Mouse (Mus musculus): ENCODE data around the gene Ikzf1. TPM values are rescaled to one million over a fixed set of nuclear protein-coding genes. Genes with fewer than 3 reads are reported as not detected.
A peak's percentile ranks its signal among the peaks of the same experiment; 100 is the strongest.

Gene Ikzf1
- polyA plus RNA-seq, 1 experiment from 2014 or later, result 28.3 TPM

GRCm38 (mm10) chr11:11708154-11708719 is 23.4 kb downstream of the Ikzf1 start:
- Histone ChIP-seq H3K9me3 (replicated peaks) (no peaks in the 10 kb centered on the region), H3K4me3 (replicated peaks) (no peak overlapping the region), H3K27me3 (no peaks in the 10 kb centered on the region), H3K4me1 (replicated peaks) (peaks cover 24% of the 10 kb centered on the region), H3K4me2 (no peak overlapping the region), H3K9ac (no peak overlapping the region), H3K27ac (peak overlapping the region; percentile 8; the same call in 1 of the 2 replicates), H3K36me3 (peaks cover 76% of the 10 kb centered on the region)
- WGBS (ENCODE audit: insufficient replicate concordance), result 83% methylated on average over 9 of the region's 9 CpGs
- no peak for ATAC-seq (ENCODE audit: low read depth)
- no peak for DNase-seq

- H3K9ac ChIP-seq, result no peak overlapping the region
- DNase-seq (no peak), ATAC-seq (ENCODE audit: low read depth) (no peak)
- 85% methylated on average over 6 of the region's 6 CpGs for WGBS (ENCODE audit: insufficient replicate concordance)
- no peak overlapping the region for H3K27ac ChIP-seq
- H3K27me3 ChIP-seq, result no peaks in the 10 kb centered on the region
- no peaks in the 10 kb centered on the region for H3K9me3 ChIP-seq (replicated peaks)
- H3K4me2 ChIP-seq, result no peak overlapping the region
- peaks cover 82% of the 10 kb centered on the region for H3K36me3 ChIP-seq
- H3K4me1 ChIP-seq (replicated peaks), result peaks cover 31% of the 10 kb centered on the region
- H3K4me3 ChIP-seq (replicated peaks), result no peak overlapping the region
These were observed 24.5 kb downstream of the Ikzf1 start for GRCm38 (mm10) chr11:11709311-11709710.

- no peak for ATAC-seq (ENCODE audit: low read depth)
- Histone ChIP-seq H3K27me3 (no peaks in the 10 kb centered on the region), H3K27ac (peak overlapping the region; percentile 30; the same call in 1 of the 2 replicates), H3K9ac (peak overlapping the region; percentile 9; the same call in 1 of the 2 replicates), H3K4me3 (replicated peaks) (no peak overlapping the region), H3K4me2 (no peak overlapping the region), H3K9me3 (replicated peaks) (no peaks in the 10 kb centered on the region), H3K4me1 (replicated peaks) (peaks cover 44% of the 10 kb centered on the region), H3K36me3 (peaks cover 85% of the 10 kb centered on the region)
- DNase-seq, result no peak
These were observed 25.9 kb downstream of the Ikzf1 start for GRCm38 (mm10) chr11:11710718-11711117.

- peaks cover 86% of the 10 kb centered on the region for H3K36me3 ChIP-seq
- 33% methylated on average over 7 of the region's 7 CpGs for WGBS (ENCODE audit: insufficient replicate concordance)
- peak overlapping the region; percentile 19 for H3K27ac ChIP-seq
- ATAC-seq (ENCODE audit: low read depth) (peak; percentile 48), DNase-seq (no peak)
- H3K4me1 ChIP-seq (replicated peaks), result peaks cover 48% of the 10 kb centered on the region
- no peaks in the 10 kb centered on the region for H3K9me3 ChIP-seq (replicated peaks)
- H3K9ac ChIP-seq, result peak overlapping the region; percentile 3; the same call in 1 of the 2 replicates
- no peaks in the 10 kb centered on the region for H3K27me3 ChIP-seq
- no peak overlapping the region for H3K4me2 ChIP-seq
- H3K4me3 ChIP-seq (replicated peaks), result no peak overlapping the region
These were observed 26.9 kb downstream of the Ikzf1 start for GRCm38 (mm10) chr11:11711748-11712147.

GRCm38 (mm10) chr11:11714676-11715075 is 29.9 kb downstream of the Ikzf1 start:
- 74% methylated on average over 2 of the region's 2 CpGs for WGBS (ENCODE audit: insufficient replicate concordance)
- no peak for DNase-seq
- ATAC-seq (ENCODE audit: low read depth), result no peak
- no peaks in the 10 kb centered on the region for H3K27me3 ChIP-seq
- H3K9me3 ChIP-seq (replicated peaks), result no peaks in the 10 kb centered on the region
- peaks cover 86% of the 10 kb centered on the region for H3K36me3 ChIP-seq
- H3K9ac ChIP-seq, result no peak overlapping the region
- 0 out of 2 replicates have a peak overlapping the region, but pooled peaks have one; percentile 47 for H3K27ac ChIP-seq
- peaks cover 72% of the 10 kb centered on the region for H3K4me1 ChIP-seq (replicated peaks)
- H3K4me2 ChIP-seq, result no peak overlapping the region
- no peak overlapping the region for H3K4me3 ChIP-seq (replicated peaks)

- Histone ChIP-seq H3K4me1 (replicated peaks) (peaks cover 69% of the 10 kb centered on the region), H3K9ac (0 out of 2 replicates have a peak overlapping the region, but pooled peaks have one; percentile 8), H3K4me2 (no peak overlapping the region), H3K27ac (peak overlapping the region; percentile 59), H3K36me3 (peaks cover 81% of the 10 kb centered on the region), H3K4me3 (replicated peaks) (no peak overlapping the region), H3K9me3 (replicated peaks) (no peaks in the 10 kb centered on the region), H3K27me3 (no peaks in the 10 kb centered on the region)
- no peak for DNase-seq
- ATAC-seq (ENCODE audit: low read depth), result no peak
- 70% methylated on average over 7 of the region's 7 CpGs for WGBS (ENCODE audit: insufficient replicate concordance)
These were observed 31.3 kb downstream of the Ikzf1 start for GRCm38 (mm10) chr11:11715963-11716691.

- 76% methylated on average over 2 of the region's 2 CpGs for WGBS (ENCODE audit: insufficient replicate concordance)
- Histone ChIP-seq H3K4me1 (replicated peaks) (peaks cover 64% of the 10 kb centered on the region), H3K9ac (0 out of 2 replicates have a peak overlapping the region, but pooled peaks have one; percentile 8), H3K27ac (no peak overlapping the region), H3K27me3 (no peaks in the 10 kb centered on the region), H3K4me2 (no peak overlapping the region), H3K4me3 (replicated peaks) (no peak overlapping the region), H3K9me3 (replicated peaks) (no peaks in the 10 kb centered on the region), H3K36me3 (peaks cover 81% of the 10 kb centered on the region)
- no peak for ATAC-seq (ENCODE audit: low read depth)
- DNase-seq, result no peak
These were observed 31.9 kb downstream of the Ikzf1 start for GRCm38 (mm10) chr11:11716692-11717037.

GRCm38 (mm10) chr11:11717606-11718167 is 32.9 kb downstream of the Ikzf1 start:
- Histone ChIP-seq H3K4me3 (replicated peaks) (no peak overlapping the region), H3K4me1 (replicated peaks) (peaks cover 58% of the 10 kb centered on the region), H3K36me3 (peaks cover 81% of the 10 kb centered on the region), H3K27ac (peak overlapping the region; percentile 24), H3K4me2 (no peak overlapping the region), H3K9me3 (replicated peaks) (no peaks in the 10 kb centered on the region), H3K9ac (0 out of 2 replicates have a peak overlapping the region, but pooled peaks have one; percentile 18), H3K27me3 (no peaks in the 10 kb centered on the region)
- DNase-seq, result no peak
- no peak for ATAC-seq (ENCODE audit: low read depth)
- 68% methylated on average over 4 of the region's 4 CpGs for WGBS (ENCODE audit: insufficient replicate concordance)

- H3K36me3 ChIP-seq, result peaks cover 83% of the 10 kb centered on the region
- peak overlapping the region; percentile 40; the same call in 1 of the 2 replicates for H3K9ac ChIP-seq
- WGBS (ENCODE audit: insufficient replicate concordance), result 27% methylated on average over 5 of the region's 5 CpGs
- no peak overlapping the region for H3K4me3 ChIP-seq (replicated peaks)
- H3K4me2 ChIP-seq, result no peak overlapping the region
- H3K9me3 ChIP-seq (replicated peaks), result no peaks in the 10 kb centered on the region
- no peaks in the 10 kb centered on the region for H3K27me3 ChIP-seq
- peak overlapping the region; percentile 35 for H3K27ac ChIP-seq
- ATAC-seq (ENCODE audit: low read depth), result peak; percentile 69
- H3K4me1 ChIP-seq (replicated peaks), result peaks cover 63% of the 10 kb centered on the region
- no peak for DNase-seq
These were observed 34.9 kb downstream of the Ikzf1 start for GRCm38 (mm10) chr11:11719748-11720147.

GRCm38 (mm10) chr11:11725252-11725875 is 40.6 kb downstream of the Ikzf1 start:
- Histone ChIP-seq H3K4me1 (replicated peaks) (peaks cover 76% of the 10 kb centered on the region), H3K9ac (peak overlapping the region; percentile 49; the same call in 1 of the 2 replicates), H3K27me3 (no peaks in the 10 kb centered on the region), H3K36me3 (peaks cover 64% of the 10 kb centered on the region), H3K4me3 (replicated peaks) (no peak overlapping the region), H3K4me2 (no peak overlapping the region), H3K27ac (peak overlapping the region; percentile 100), H3K9me3 (replicated peaks) (no peaks in the 10 kb centered on the region)
- ATAC-seq (ENCODE audit: low read depth) (no peak), DNase-seq (no peak)
- WGBS (ENCODE audit: insufficient replicate concordance), result 71% methylated on average over 11 of the region's 11 CpGs

- H3K4me3 ChIP-seq (replicated peaks), result no peak overlapping the region
- no peaks in the 10 kb centered on the region for H3K9me3 ChIP-seq (replicated peaks)
- peaks cover 65% of the 10 kb centered on the region for H3K36me3 ChIP-seq
- H3K27me3 ChIP-seq, result no peaks in the 10 kb centered on the region
- H3K4me1 ChIP-seq (replicated peaks), result peaks cover 77% of the 10 kb centered on the region
- no peak for DNase-seq
- 55% methylated on average over 5 of the region's 5 CpGs for WGBS (ENCODE audit: insufficient replicate concordance)
- no peak for ATAC-seq (ENCODE audit: low read depth)
- H3K4me2 ChIP-seq, result no peak overlapping the region
- peak overlapping the region; percentile 58; the same call in 1 of the 2 replicates for H3K9ac ChIP-seq
- peak overlapping the region; percentile 100 for H3K27ac ChIP-seq
These were observed 41.2 kb downstream of the Ikzf1 start for GRCm38 (mm10) chr11:11725876-11726525.

Data from liver, embryonic 13.5 days (tissue).